Mouse (Mus musculus) liver, postnatal 0 days (tissue): ENCODE data around the gene Stx12.

Experiments used
- CTCF ChIP-seq: sonication (generic); IDR thresholded peaks from 2 replicates; pipeline ENCODE4 v1.5.1; 2016; ENCODE audit warnings: antibody characterized with exemption, low read depth
- EP300 ChIP-seq: IDR thresholded peaks from 2 replicates; pipeline ENCODE4 v1.6.1; 2016; ENCODE audit warnings: antibody characterized with exemption, low read depth, mild to moderate bottlenecking

DNA sequence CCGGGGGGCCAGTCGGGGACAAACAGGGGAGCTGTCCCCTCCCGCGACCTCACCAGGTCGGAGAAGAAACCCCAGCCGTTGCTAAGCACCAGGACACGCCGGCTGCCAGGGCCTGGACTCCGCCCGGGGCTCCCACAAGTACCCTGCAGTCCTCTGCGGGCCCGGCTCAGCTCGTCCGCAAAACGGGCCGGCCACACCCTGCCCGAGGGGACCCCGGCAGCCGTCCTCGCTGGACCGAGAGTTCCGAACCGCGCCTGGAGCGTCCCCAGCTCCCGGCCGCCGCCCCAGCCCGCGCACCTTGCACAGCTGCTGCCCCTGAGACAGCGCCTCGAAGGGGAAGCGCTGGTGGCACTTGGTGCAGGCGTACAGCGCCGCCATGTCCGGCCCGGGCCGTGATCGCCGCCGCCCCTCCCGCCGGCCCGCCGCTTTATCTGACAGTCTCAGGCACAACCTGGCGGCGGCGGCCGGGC is 37.8 kb upstream of the Stx12 start:
- no peak for TF ChIP-seq EP300
- TF ChIP-seq CTCF, result no peak
